Mouse (Mus musculus) left cerebral cortex, adult 6 months (tissue): ENCODE data around the gene Vmn1r130. TPM values are rescaled to one million over a fixed set of nuclear protein-coding genes. Genes with fewer than 3 reads are reported as not detected.

Experiments used
- long read RNA-seq, 2 experiments: library from polyadenylated mRNA; unstranded; transcript quantifications; one replicate each; pipeline ENCODE4 v2.0.0; 2019 to 2020
- polyA plus RNA-seq: library from polyadenylated mRNA; unstranded; fragments of <200 nt; fragmentation: Nextera tagmentation; gene quantifications from 2 replicates; pipeline ENCODE4 v1.2.3, GENCODE M21; 2021

Vmn1r130 gene
- polyA plus RNA-seq = not detected in 2 replicates
- long read RNA-seq, experiment 1 = 0 reads
- long read RNA-seq, experiment 2 = 0 reads

DNA sequence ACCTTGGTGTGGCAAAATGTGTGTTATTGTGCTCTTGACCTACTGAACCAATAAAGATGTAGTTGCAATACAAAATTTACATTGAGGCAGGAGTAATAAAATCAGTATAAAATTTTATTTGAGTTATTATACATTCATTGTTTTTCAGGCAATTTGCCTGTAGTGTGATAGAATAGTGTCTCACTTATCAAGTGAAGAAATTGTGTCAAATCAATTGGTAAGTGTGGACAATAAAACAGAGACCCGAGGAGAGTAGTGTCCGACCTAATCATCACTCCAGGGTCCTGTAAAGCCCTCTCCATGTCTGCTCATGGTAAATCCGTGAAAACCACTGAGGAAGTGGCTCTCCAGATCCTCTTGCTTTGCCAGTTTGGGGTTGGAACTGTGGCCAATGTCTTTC is at the start of gene Vmn1r130:
TSS of gene Vmn1r130 (plus strand) at position 301 of the 400 bp plus-strand sequence.

DNA sequence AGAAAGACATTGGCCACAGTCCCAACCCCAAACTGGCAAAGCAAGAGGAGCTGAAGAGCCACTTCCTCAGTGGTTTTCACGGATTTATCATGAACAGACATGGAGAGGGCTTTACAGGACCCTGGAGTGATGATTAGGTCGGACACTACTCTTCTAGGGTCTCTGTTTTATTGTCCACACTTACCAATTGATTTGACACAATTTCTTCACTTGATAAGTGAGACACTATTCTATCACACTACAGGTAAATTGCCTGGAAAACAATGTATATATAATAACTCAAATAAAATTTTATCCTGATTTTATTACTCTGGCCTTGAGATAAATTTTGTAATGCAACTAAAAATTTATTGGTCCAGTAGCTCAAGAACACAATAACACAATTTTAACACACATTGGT is 34.4 kb downstream of the Vmn1r130 start, which contains the start of gene Vmn1r131:
TSS of gene Vmn1r131 (minus strand) at position 101 of the 400 bp plus-strand sequence.

Other genes with a start within 250 kb of the Vmn1r130 start
- gene Vmn1r125, start 239.6 kb upstream of the Vmn1r130 start, polyA plus RNA-seq = not detected in 2 replicates
- not detected in 2 replicates for gene Vmn1r126, start 210.3 kb upstream of the Vmn1r130 start, polyA plus RNA-seq
- not detected in 2 replicates for gene Vmn1r127, start 191.9 kb upstream of the Vmn1r130 start, polyA plus RNA-seq
- not detected in 2 replicates for gene Vmn1r128, start 162.4 kb upstream of the Vmn1r130 start, polyA plus RNA-seq
- not detected in 2 replicates for gene Vmn1r129, start 150.5 kb upstream of the Vmn1r130 start, polyA plus RNA-seq
- gene Gm6882, start 79.0 kb upstream of the Vmn1r130 start, polyA plus RNA-seq = not detected in 2 replicates
- gene Vmn1r131, start 34.3 kb downstream of the Vmn1r130 start, polyA plus RNA-seq = not detected in 2 replicates
- not detected in 2 replicates for gene Vmn1r132, start 102.3 kb downstream of the Vmn1r130 start, polyA plus RNA-seq
- gene Gm4175, start 249.7 kb downstream of the Vmn1r130 start, polyA plus RNA-seq = not detected in 2 replicates